Mouse (Mus musculus) right cerebral cortex, postnatal 10 days (tissue): Measurements from ENCODE around the gene Trappc6a.

Experiments
- DNase-seq, 2 experiments: peaks; one replicate each; pipeline ENCODE4 v3.0.0; 2021; ENCODE audit warnings: low spot score in 2 of 2

Trappc6a gene

GRCm38 (mm10) chr7:19508150-19508923 is at the start of gene Trappc6a, which contains the start of gene Bloc1s3:
Gene Trappc6a, plus strand, starts transcription at chr7:19508395.
Gene Bloc1s3, minus strand, starts transcription at chr7:19508367.
- DNase-seq = peak; percentile 97 to 98

- peak; percentile 82 to 84 for DNase-seq
Measured at GRCm38 (mm10) chr7:19458591-19459111, 49.5 kb upstream of the Trappc6a start, which contains the start of gene Mark4. Gene Mark4, minus strand, starts transcription at chr7:19458821.

GRCm38 (mm10) chr7:19459144-19459870 is 48.9 kb upstream of the Trappc6a start:
- no peak for DNase-seq

GRCm38 (mm10) chr7:19460500-19460899 is 47.7 kb upstream of the Trappc6a start:
- DNase-seq = no peak

- DNase-seq = peak; percentile 83 to 89
Measured at GRCm38 (mm10) chr7:19461488-19461887, 46.7 kb upstream of the Trappc6a start.

GRCm38 (mm10) chr7:19462443-19462842 is 45.8 kb upstream of the Trappc6a start:
- no peak for DNase-seq

GRCm38 (mm10) chr7:19462884-19463381 is 45.3 kb upstream of the Trappc6a start, which contains the start of gene Exoc3l2:
Gene Exoc3l2, plus strand, starts transcription at chr7:19463331.
- no peak for DNase-seq

GRCm38 (mm10) chr7:19464367-19465307 is 43.6 kb upstream of the Trappc6a start:
- no peak for DNase-seq

- no peak for DNase-seq
Measured at GRCm38 (mm10) chr7:19466602-19467145, 41.5 kb upstream of the Trappc6a start.

- DNase-seq = no peak
Measured at GRCm38 (mm10) chr7:19467638-19468037, 40.6 kb upstream of the Trappc6a start.

- no peak for DNase-seq
Measured at GRCm38 (mm10) chr7:19468279-19468678, 39.9 kb upstream of the Trappc6a start.

GRCm38 (mm10) chr7:19469404-19469803 is 38.8 kb upstream of the Trappc6a start:
- DNase-seq = no peak

GRCm38 (mm10) chr7:19470308-19470707 is 37.9 kb upstream of the Trappc6a start:
- DNase-seq = no peak

- peak in 1 of 2 experiments; percentile 51 for DNase-seq
Measured at GRCm38 (mm10) chr7:19472403-19472802, 35.8 kb upstream of the Trappc6a start.

GRCm38 (mm10) chr7:19473875-19474443 is 34.2 kb upstream of the Trappc6a start:
- peak; percentile 89 to 91 for DNase-seq

GRCm38 (mm10) chr7:19477084-19477483 is 31.1 kb upstream of the Trappc6a start:
- DNase-seq = no peak

GRCm38 (mm10) chr7:19477624-19478384 is 30.4 kb upstream of the Trappc6a start:
- DNase-seq = no peak

- no peak for DNase-seq
Measured at GRCm38 (mm10) chr7:19483281-19483680, 24.9 kb upstream of the Trappc6a start.

- no peak for DNase-seq
Measured at GRCm38 (mm10) chr7:19485488-19485887, 22.7 kb upstream of the Trappc6a start.

GRCm38 (mm10) chr7:19486549-19486948 is 21.6 kb upstream of the Trappc6a start:
- DNase-seq = no peak
